Mouse (Mus musculus) ES-Bruce4 (cell line): ENCODE measurements around the gene Bcl11a.

Experiments
- CTCF ChIP-seq: IDR thresholded peaks from one replicate; pipeline ENCODE4 v1.8.1; 2011; ENCODE audit warnings: low read depth, low read length
- POLR2A ChIP-seq: IDR thresholded peaks from one replicate; pipeline ENCODE4 v1.8.1; 2011; ENCODE audit warnings: low read length; ENCODE audit not compliant: insufficient read depth

DNA sequence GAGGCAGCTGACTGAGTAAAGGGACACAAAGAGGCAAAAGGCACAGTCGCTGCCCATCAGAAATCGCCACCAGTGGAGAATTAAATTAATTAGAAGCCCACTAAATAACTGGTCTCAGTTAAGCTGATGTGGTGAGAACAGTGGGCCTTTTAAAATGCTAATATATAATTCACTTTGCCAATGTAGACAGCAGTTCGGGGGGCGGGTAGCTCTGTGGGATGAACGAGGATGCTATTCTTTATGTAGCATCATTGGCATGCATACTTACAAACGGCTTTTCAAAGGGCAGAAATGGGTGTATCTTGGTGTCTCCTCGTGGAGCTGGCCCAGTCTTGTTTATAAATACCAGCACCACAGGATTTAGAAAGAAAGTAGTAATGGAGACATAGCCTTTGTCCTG, 102.2 kb downstream of the Bcl11a start:
- TF ChIP-seq POLR2A (no peak), CTCF (no peak)
